Mouse (Mus musculus) C2C12 (cell line): Measurements from ENCODE around the gene Nfe2l3.

Experiments used
- CEBPB ChIP-seq: IDR thresholded peaks from one replicate; pipeline ENCODE4 v1.6.1; 2011; ENCODE audit warnings: low read depth, mild to moderate bottlenecking, control low read depth, moderate library complexity
- CTCF ChIP-seq: IDR thresholded peaks from one replicate; pipeline ENCODE4 v1.5.1; 2011; ENCODE audit not compliant: control insufficient read depth, insufficient read depth, insufficient read length
- MAX ChIP-seq: IDR thresholded peaks from one replicate; pipeline ENCODE4 v1.6.1; 2011; ENCODE audit warnings: mild to moderate bottlenecking, control low read depth
- MYOG ChIP-seq: IDR thresholded peaks from one replicate; pipeline ENCODE4 v1.6.1; 2011; ENCODE audit not compliant: control insufficient read depth, insufficient read length; ENCODE audit errors: extremely low read depth

- TF ChIP-seq CTCF (no peak), MAX (no peak), CEBPB (no peak), MYOG (no peak)
These were observed at the start of gene Nfe2l3 for GRCm38 (mm10) chr6:51432535-51433397.
